In genomic region chr1:167453048-167453447, GRCm38 (mm10) we compare ENCODE assay signal across 29 mouse cellular contexts. TPM values are rescaled to one million over a fixed set of nuclear protein-coding genes. Genes with fewer than 3 reads are reported as not detected.
DNase-seq lines count a peak whose midpoint lies in the region; ATAC-seq and TF ChIP-seq lines count a peak whose summit lies in the region.
"Had no signal": no experiment of that assay in that cellular context is flagged by ENCODE, and none has a peak within 500 bp of the region (broad histone marks: within the 10 kb centered on the region; RNA-seq: fewer than 3 reads in every experiment).

No protein-coding gene starts in this region.

- ATAC-seq in midbrain, embryonic 11.5 days (ENCODE audit: low FRiP score) = no peak
- ATAC-seq in midbrain, embryonic 14.5 days (ENCODE audit: low FRiP score, low TSS enrichment) = no peak
- ATAC-seq in liver, embryonic 14.5 days (ENCODE audit: insufficient read depth) = no peak
- ATAC-seq in megakaryocyte progenitor cell, adult 5-6 weeks (replicated peaks; ENCODE audit: poor library complexity) = peak; percentile 62
- ATAC-seq: CD4-positive, CD25-positive, alpha-beta regulatory T cell, adult 4 months; forebrain, embryonic 13.5 days; forebrain, embryonic 16.5 days; hindbrain, embryonic 16.5 days had no signal

- no peak overlapping the region for H3K4me3 ChIP-seq in midbrain, embryonic 11.5 days (ENCODE audit: low read depth, low read length)
- no peak overlapping the region for H3K4me3 ChIP-seq in midbrain, embryonic 14.5 days (replicated peaks; ENCODE audit: low read depth, low read length)
- no peak overlapping the region for H3K4me3 ChIP-seq in liver, embryonic 14.5 days (ENCODE audit: insufficient read depth in 1 of 2, low read depth in 2 of 2, low read length in 2 of 2)
- H3K4me3 ChIP-seq: forebrain, embryonic 10.5 days; forebrain, embryonic 13.5 days; heart, embryonic 12.5 days; heart, embryonic 15.5 days; hindbrain, embryonic 10.5 days; hindbrain, embryonic 13.5 days had no signal

- H3K27me3 ChIP-seq in midbrain, embryonic 11.5 days (ENCODE audit: control insufficient read depth, insufficient read depth, low read length) = no peaks in the 10 kb centered on the region
- H3K27me3 ChIP-seq in midbrain, embryonic 14.5 days (ENCODE audit: control insufficient read depth, insufficient read depth, low read length) = no peaks in the 10 kb centered on the region
- H3K27me3 ChIP-seq in liver, embryonic 14.5 days (ENCODE audit: control insufficient read depth, insufficient read depth, low read length) = no peaks in the 10 kb centered on the region
- H3K27me3 ChIP-seq: forebrain, embryonic 13.5 days; heart, embryonic 12.5 days; heart, embryonic 15.5 days; hindbrain, embryonic 13.5 days had no signal

- TF ChIP-seq CTCF in liver, embryonic 14.5 days (IDR thresholded peaks at IDR 0.05; ENCODE audit: low read depth) = no peak

- peak; percentile 49 for TF ChIP-seq EP300 in liver, embryonic 14.5 days (IDR thresholded peaks at IDR 0.05; ENCODE audit: low read depth)

- no peaks in the 10 kb centered on the region for H3K9me3 ChIP-seq in midbrain, embryonic 11.5 days (ENCODE audit: control insufficient read depth, low read length)
- H3K9me3 ChIP-seq in midbrain, embryonic 14.5 days (ENCODE audit: control insufficient read depth, low read length) = no peaks in the 10 kb centered on the region
- H3K9me3 ChIP-seq in liver, embryonic 14.5 days (ENCODE audit: control insufficient read depth, low read length) = no peaks in the 10 kb centered on the region
- H3K9me3 ChIP-seq: forebrain, embryonic 10.5 days; forebrain, embryonic 13.5 days; heart, embryonic 12.5 days; heart, embryonic 15.5 days; hindbrain, embryonic 13.5 days had no signal

- no peak overlapping the region for H3K9ac ChIP-seq in midbrain, embryonic 11.5 days (ENCODE audit: low read length)
- H3K9ac ChIP-seq in midbrain, embryonic 14.5 days (replicated peaks; ENCODE audit: low read length) = no peak overlapping the region
- H3K9ac ChIP-seq in liver, embryonic 14.5 days (replicated peaks) = no peak overlapping the region
- H3K9ac ChIP-seq: forebrain, embryonic 13.5 days; heart, embryonic 12.5 days; heart, embryonic 15.5 days; hindbrain, embryonic 13.5 days had no signal

- H3K27ac ChIP-seq in midbrain, embryonic 11.5 days (ENCODE audit: low read depth, low read length) = no peak overlapping the region
- no peak overlapping the region for H3K27ac ChIP-seq in midbrain, embryonic 14.5 days (replicated peaks; ENCODE audit: low read depth, low read length)
- no peak overlapping the region for H3K27ac ChIP-seq in liver, embryonic 14.5 days
- H3K27ac ChIP-seq: forebrain, embryonic 10.5 days; forebrain, embryonic 13.5 days; heart, embryonic 15.5 days; hindbrain, embryonic 10.5 days; hindbrain, embryonic 13.5 days had no signal

- H3K4me1 ChIP-seq in midbrain, embryonic 11.5 days (ENCODE audit: control insufficient read depth, insufficient read depth, low read length) = no peaks in the 10 kb centered on the region
- no peaks in the 10 kb centered on the region for H3K4me1 ChIP-seq in midbrain, embryonic 14.5 days (ENCODE audit: control insufficient read depth, insufficient read depth, low read length)
- H3K4me1 ChIP-seq in liver, embryonic 14.5 days (replicated peaks; ENCODE audit: control insufficient read depth in 2 of 2, insufficient read depth in 2 of 2, low read length in 1 of 2) = peaks cover 0 to 4% of the 10 kb centered on the region in 2 experiments; a peak in 3 of 4 replicates
- H3K4me1 ChIP-seq: heart, embryonic 12.5 days; heart, embryonic 15.5 days had no signal

- no peaks in the 10 kb centered on the region for H3K36me3 ChIP-seq in midbrain, embryonic 11.5 days (ENCODE audit: control insufficient read depth, insufficient read depth, low read length)
- no peaks in the 10 kb centered on the region for H3K36me3 ChIP-seq in midbrain, embryonic 14.5 days (ENCODE audit: control insufficient read depth, insufficient read depth, low read length)
- H3K36me3 ChIP-seq in liver, embryonic 14.5 days (replicated peaks; ENCODE audit: control insufficient read depth, insufficient read depth, low read depth) = no peaks in the 10 kb centered on the region
- H3K36me3 ChIP-seq: forebrain, embryonic 10.5 days; heart, embryonic 12.5 days; heart, embryonic 15.5 days; hindbrain, embryonic 10.5 days; hindbrain, embryonic 13.5 days had no signal

- WGBS in midbrain, embryonic 11.5 days = 84% methylated on average over 3 of the region's 3 CpGs
- 93% methylated on average over 3 of the region's 3 CpGs for WGBS in midbrain, embryonic 14.5 days
- WGBS in liver, embryonic 14.5 days (ENCODE audit: insufficient replicate concordance) = 26% methylated on average over 3 of the region's 3 CpGs

- no peak overlapping the region for H3K4me2 ChIP-seq in midbrain, embryonic 11.5 days
- no peak overlapping the region for H3K4me2 ChIP-seq in midbrain, embryonic 14.5 days (ENCODE audit: low read length)
- H3K4me2 ChIP-seq in liver, embryonic 14.5 days (ENCODE audit: low read depth) = no peak overlapping the region
- H3K4me2 ChIP-seq: forebrain, embryonic 13.5 days; heart, embryonic 12.5 days; heart, embryonic 15.5 days; hindbrain, embryonic 13.5 days had no signal

- peak; percentile 54 for DNase-seq in midbrain, embryonic 11.5 days (ENCODE audit: low spot score, missing footprints)
- no peak for DNase-seq in midbrain, embryonic 14.5 days
- DNase-seq in liver, embryonic 14.5 days (ENCODE audit: low read depth in 3 of 3, low spot score in 3 of 3) = no peak
- no peak for DNase-seq in lung, postnatal 4 days
- DNase-seq in ovary, postnatal 14 days (ENCODE audit: low spot score) = no peak
- DNase-seq: adrenal gland, adult 2 months; adrenal gland, postnatal 14 days; cerebellum, adult 11 months; cerebellum, adult 2 months; cerebellum, postnatal 10 days; cerebellum, postnatal 36 days; gastrocnemius, postnatal 10 days; gastrocnemius, postnatal 36 days; heart, postnatal 10 days; heart, postnatal 36 days had no signal

RNA-seq across cellular contexts. Expression of gene Lrrc52, which starts 13.5 kb away (rescaled TPM):
- not detected in 2 replicates for polyA plus RNA-seq in midbrain, embryonic 11.5 days (2014; fragmentation: Nextera tagmentation; extraction: Ambion mirVana)
- polyA plus RNA-seq in midbrain, embryonic 14.5 days (2014; fragmentation: Nextera tagmentation; extraction: Ambion mirVana) = not detected in 2 replicates
- 0.02 TPM in 1 of 2 replicates, not detected in the other for polyA plus RNA-seq in liver, embryonic 14.5 days (2012; rRNA removed)
- polyA plus RNA-seq in liver, embryonic 14.5 days (2014; fragmentation: Nextera tagmentation; extraction: Ambion mirVana) = 0.16 TPM in 1 of 2 replicates, not detected in the other
- total RNA-seq in megakaryocyte progenitor cell, adult 5-6 weeks (2015) = not detected in 2 replicates
- total RNA-seq in megakaryocyte progenitor cell, adult 5-6 weeks (2017) = not detected in 2 replicates
- total RNA-seq: MEL had no signal
- polyA plus RNA-seq: adrenal gland, adult 2 months; C2C12; CD4-positive, CD25-positive, alpha-beta regulatory T cell, adult 4 months; embryonic facial prominence, embryonic 11.5 days; embryonic facial prominence, embryonic 14.5 days; forebrain, embryonic 10.5 days; forebrain, embryonic 13.5 days; forebrain, embryonic 16.5 days; heart, embryonic 12.5 days; hindbrain, embryonic 10.5 days; hindbrain, embryonic 13.5 days; hindbrain, embryonic 16.5 days had no signal

RNA-seq across cellular contexts. Expression of gene Mgst3, which starts 59.4 kb away (rescaled TPM):
- 58.9 and 60.8 TPM in 2 replicates for polyA plus RNA-seq in midbrain, embryonic 11.5 days (2014; fragmentation: Nextera tagmentation; extraction: Ambion mirVana)
- polyA plus RNA-seq in midbrain, embryonic 14.5 days (2014; fragmentation: Nextera tagmentation; extraction: Ambion mirVana) = 124 and 177 TPM in 2 replicates
- polyA plus RNA-seq in liver, embryonic 14.5 days (2012; rRNA removed) = 330 and 468 TPM in 2 replicates
- polyA plus RNA-seq in liver, embryonic 14.5 days (2014; fragmentation: Nextera tagmentation; extraction: Ambion mirVana) = 596 and 611 TPM in 2 replicates
- 14.0 and 16.5 TPM in 2 replicates for total RNA-seq in megakaryocyte progenitor cell, adult 5-6 weeks (2015)
- 11.8 and 18.1 TPM in 2 replicates for total RNA-seq in megakaryocyte progenitor cell, adult 5-6 weeks (2017)
